Mouse (Mus musculus) lung, embryonic 16.5 days (tissue): ENCODE measurements around the gene Tm7sf2. TPM values are rescaled to one million over a fixed set of nuclear protein-coding genes. Genes with fewer than 3 reads are reported as not detected.

Experiments used
- ATAC-seq: fragments of 200-750 bp; cut with Nextera tagmentation; 2 replicates; pipeline ENCODE4 v1.8.0; 2017; ENCODE audit warnings: low read depth, mild to moderate bottlenecking, moderate library complexity
- H3K27ac ChIP-seq: fragments of 300-500 bp; sonication (generic); 2 replicates; pipeline ENCODE4 v1.5.1; 2014; ENCODE audit warnings: mild to moderate bottlenecking, control low read depth, low read length
- H3K27me3 ChIP-seq: fragments of 300-500 bp; sonication (generic); 2 replicates; pipeline ENCODE4 v1.6.1; 2014; ENCODE audit warnings: low read depth, low read length, mixed read lengths; ENCODE audit not compliant: control insufficient read depth, insufficient read depth
- H3K36me3 ChIP-seq: fragments of 300-500 bp; sonication (generic); 2 replicates; pipeline ENCODE4 v1.6.1; 2014; ENCODE audit warnings: low read length; ENCODE audit not compliant: control insufficient read depth, insufficient read depth
- H3K4me1 ChIP-seq: fragments of 300-500 bp; sonication (generic); replicated peaks from 2 replicates; pipeline ENCODE4 v1.6.1; 2014; ENCODE audit warnings: low read length, mixed read lengths; ENCODE audit not compliant: control insufficient read depth, insufficient read depth
- H3K4me2 ChIP-seq: fragments of 300-500 bp; sonication (generic); 2 replicates; pipeline ENCODE4 v1.6.1; 2014; ENCODE audit warnings: low read depth, low read length, control low read depth
- H3K4me3 ChIP-seq: fragments of 300-500 bp; sonication (generic); 2 replicates; pipeline ENCODE4 v1.5.1; 2014; ENCODE audit warnings: mild to moderate bottlenecking, low read length, control low read depth
- H3K9ac ChIP-seq: fragments of 300-500 bp; sonication (generic); 2 replicates; pipeline ENCODE4 v1.6.1; 2014; ENCODE audit warnings: low read length, control low read depth
- H3K9me3 ChIP-seq: fragments of 300-500 bp; sonication (generic); 2 replicates; pipeline ENCODE4 v1.6.1; 2016; ENCODE audit warnings: low read length; ENCODE audit not compliant: control insufficient read depth
- WGBS: fragments of 180-500 bp; shearing (Covaris S2); extraction: QIAGEN DNeasy Blood & Tissue Kit; methylation state at CpG from one replicate; pipeline ENCODE4 v1.1.7; 2014; 5-methylcytosine and 5-hydroxymethylcytosine counted together
- polyA plus RNA-seq: library from polyadenylated mRNA; unstranded; fragments of >200 nt; fragmentation: Nextera tagmentation; extraction: Ambion mirVana; gene quantifications from 2 replicates; pipeline ENCODE4 v1.2.1, GENCODE M21; 2015

Tm7sf2 gene
- polyA plus RNA-seq, 1 experiment from 2014 or later: 12.1 TPM

DNA sequence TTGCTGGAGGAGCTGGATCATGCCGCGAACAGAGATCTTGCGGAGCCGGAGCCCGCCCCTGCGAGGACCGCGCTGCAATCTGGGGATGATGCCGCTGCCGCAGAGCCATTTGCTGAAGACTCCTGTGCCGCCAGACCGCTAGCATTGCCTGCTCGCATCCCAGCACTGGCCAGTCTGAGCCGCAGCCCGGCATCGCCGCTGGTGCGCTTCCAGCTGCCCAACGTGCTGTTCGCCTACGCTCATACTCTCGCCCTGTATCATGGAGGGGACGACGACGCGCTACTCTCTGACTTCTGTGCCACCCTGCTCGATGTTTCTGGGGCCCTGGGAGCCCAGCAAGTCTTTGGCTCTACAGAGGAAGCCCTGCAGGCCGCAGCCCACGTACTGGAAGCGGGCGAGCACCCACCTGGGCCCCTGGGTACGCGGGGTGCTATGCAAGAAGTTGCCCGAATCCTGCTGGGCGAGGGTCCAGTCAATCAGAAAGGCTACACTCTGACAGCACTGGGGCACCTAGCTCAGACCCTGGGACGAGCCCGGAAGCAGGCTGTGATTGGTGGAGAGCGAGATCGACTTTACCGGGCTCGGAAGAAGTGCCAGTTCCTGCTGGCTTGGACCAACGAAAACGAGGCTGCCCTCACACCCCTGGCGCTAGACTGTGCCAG is 6.4 kb downstream of the Tm7sf2 start:
- no peak for ATAC-seq
- H3K36me3 ChIP-seq: 0 out of 2 replicates have a peak, but pooled peaks cover 9% of the 10 kb centered on the region
- peak overlapping the region; percentile 88 for H3K27ac ChIP-seq
- peak overlapping the region; percentile 89 for H3K4me3 ChIP-seq
- H3K9ac ChIP-seq: peak overlapping the region; percentile 93
- peak overlapping the region; percentile 83 for H3K4me2 ChIP-seq
- H3K4me1 ChIP-seq: peaks cover 22% of the 10 kb centered on the region
- H3K27me3 ChIP-seq: no peaks in the 10 kb centered on the region
- under 1% methylated on average over 44 of the region's 44 CpGs for WGBS
- H3K9me3 ChIP-seq: no peaks in the 10 kb centered on the region

DNA sequence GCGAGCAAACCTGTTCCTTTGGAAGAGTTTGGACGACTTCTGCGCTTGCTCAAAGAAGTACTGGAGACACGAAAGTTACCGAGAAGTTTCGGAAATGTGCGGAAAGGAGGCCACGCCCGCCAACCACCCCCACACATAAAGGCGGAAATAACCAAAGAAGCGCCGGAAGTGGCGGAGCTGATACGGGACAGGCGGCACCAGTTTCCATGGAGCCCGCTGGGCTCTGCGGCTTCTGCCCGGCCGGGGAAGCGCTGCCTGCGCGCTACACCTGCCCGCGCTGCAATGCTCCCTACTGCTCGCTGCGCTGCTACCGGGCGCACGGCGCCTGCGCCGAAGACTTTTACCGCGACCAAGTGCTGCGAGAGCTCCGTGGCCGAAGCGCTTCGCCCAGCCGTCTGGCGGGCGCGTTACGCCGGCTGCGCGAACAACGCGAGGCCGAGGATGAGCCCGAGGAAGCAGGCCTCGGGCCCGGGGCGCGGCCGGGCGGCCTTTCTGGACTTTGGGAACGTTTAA is 7.1 kb downstream of the Tm7sf2 start, which contains the start of gene Znhit2:
Gene Znhit2 (plus strand): TSS at position 172 of the 513 bp plus-strand sequence.
- no peaks in the 10 kb centered on the region for H3K27me3 ChIP-seq

DNA sequence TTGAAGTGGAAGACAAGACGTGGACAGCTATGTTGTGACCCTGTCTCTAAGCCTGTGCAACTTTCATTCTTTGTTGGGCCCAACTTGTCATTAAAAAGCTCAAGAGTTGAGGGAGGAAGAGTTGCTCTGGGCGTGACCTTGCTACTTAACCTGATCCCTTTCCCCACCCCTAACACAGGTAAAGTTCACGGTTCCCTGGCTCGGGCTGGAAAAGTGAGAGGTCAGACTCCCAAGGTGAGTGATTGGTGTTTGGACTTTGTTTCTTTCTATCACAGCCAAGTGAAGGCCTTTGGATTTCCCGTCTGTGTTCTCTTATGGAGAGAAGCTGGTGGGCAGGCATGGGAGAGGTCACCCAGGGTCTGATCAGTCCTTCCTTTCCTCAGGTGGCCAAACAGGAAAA is 9.2 kb downstream of the Tm7sf2 start:
- Histone ChIP-seq H3K9ac (no peak overlapping the region), H3K36me3 (peaks cover 19% of the 10 kb centered on the region), H3K27me3 (no peaks in the 10 kb centered on the region), H3K4me1 (peaks cover 24% of the 10 kb centered on the region), H3K4me3 (peak overlapping the region; percentile 86), H3K9me3 (no peaks in the 10 kb centered on the region), H3K27ac (no peak overlapping the region), H3K4me2 (peak overlapping the region; percentile 78)
- 76% methylated on average over 5 of the region's 5 CpGs for WGBS
- no peak for ATAC-seq

More for the DNA sequence above, 7.1 kb downstream of the Tm7sf2 start, which contains the start of gene Znhit2:
- peak within 1 kb of the TSS; percentile 89 for H3K4me3 ChIP-seq
- H3K36me3 ChIP-seq: 0 out of 2 replicates have a peak, but pooled peaks cover 9% of the 10 kb centered on the region
- no peaks in the 10 kb centered on the region for H3K9me3 ChIP-seq
- H3K27ac ChIP-seq: peak within 1 kb of the TSS; percentile 88
- H3K4me2 ChIP-seq: peak within 1 kb of the TSS; percentile 83
- WGBS: under 1% methylated on average over 58 of the region's 58 CpGs
- H3K9ac ChIP-seq: peak within 1 kb of the TSS; percentile 93
- ATAC-seq: peak; percentile 76
- H3K4me1 ChIP-seq: peaks cover 24% of the 10 kb centered on the region

DNA sequence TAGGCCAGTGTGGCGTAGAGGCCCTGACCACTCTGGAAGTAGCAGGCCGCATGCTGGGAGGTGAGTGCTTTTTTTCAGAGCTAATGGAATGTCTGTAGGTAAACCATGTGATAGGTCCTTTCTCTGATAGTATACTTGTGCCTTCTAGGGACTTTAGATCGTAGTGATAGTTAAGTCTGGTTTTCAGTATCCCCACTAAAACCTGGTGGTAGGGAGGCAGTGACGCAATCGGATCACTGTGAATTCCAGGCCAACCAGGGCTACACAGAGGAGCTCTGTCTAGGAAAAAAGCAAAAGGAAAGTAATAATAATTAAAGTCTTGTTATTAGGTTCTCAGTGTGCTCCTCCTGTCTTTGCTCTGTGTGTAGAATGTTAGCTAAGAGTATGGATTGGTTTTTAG is 9.7 kb downstream of the Tm7sf2 start:
- WGBS: 32% methylated on average over 4 of the region's 5 CpGs
- no peak for ATAC-seq

DNA sequence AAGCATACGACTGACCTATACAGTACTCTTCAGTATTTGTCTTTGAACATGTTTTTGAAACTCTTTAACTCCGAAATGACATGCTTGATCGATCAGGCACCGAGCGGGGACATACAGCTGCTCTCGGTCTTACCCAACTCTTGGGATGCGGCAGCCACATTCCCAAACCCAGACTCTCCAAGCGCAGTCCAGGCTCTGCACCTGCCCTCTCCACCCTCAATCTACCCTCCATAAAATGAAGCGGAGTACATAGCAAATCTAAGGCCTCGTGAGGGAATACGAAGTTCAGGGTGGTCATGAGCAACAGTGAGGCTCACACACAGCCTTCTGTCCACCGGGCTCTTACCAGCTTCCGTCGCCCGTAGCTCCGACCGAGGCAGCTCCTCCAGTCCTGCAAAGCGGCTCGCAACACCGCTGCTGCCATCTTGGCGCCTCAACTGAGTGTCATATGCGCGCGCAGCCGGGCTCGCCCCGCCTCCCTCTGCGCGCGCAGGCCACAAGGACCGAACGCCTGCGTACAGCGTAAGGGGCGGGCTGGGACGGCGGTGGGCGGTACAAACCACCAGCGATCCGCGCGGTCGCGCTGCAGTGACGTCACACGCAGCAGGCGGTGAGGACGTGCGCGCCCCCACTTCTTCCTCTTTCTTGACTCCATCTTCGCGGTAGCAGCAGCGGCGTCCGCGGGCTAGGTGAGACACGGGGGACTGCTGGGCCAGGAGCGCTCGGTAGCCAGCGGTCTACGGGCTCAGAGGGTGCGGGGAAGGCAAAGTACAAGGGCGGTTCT is 10.7 kb downstream of the Tm7sf2 start, which contains the start of the genes Mrpl49 and Fau:
Gene Mrpl49 (minus strand): TSS at position 473 of the 784 bp plus-strand sequence.
Gene Fau (plus strand): TSS at position 532 of the 784 bp plus-strand sequence.
- H3K4me2 ChIP-seq: peak within 1 kb of the TSS; percentile 78
- WGBS: under 1% methylated on average over 63 of the region's 63 CpGs
- no peaks in the 10 kb centered on the region for H3K27me3 ChIP-seq
- peak within 1 kb of the TSS; percentile 70 for H3K27ac ChIP-seq
- H3K4me1 ChIP-seq: peaks cover 21% of the 10 kb centered on the region
- H3K9me3 ChIP-seq: no peaks in the 10 kb centered on the region
- H3K9ac ChIP-seq: peak within 1 kb of the TSS; percentile 92
- peaks cover 31% of the 10 kb centered on the region for H3K36me3 ChIP-seq
- peak within 1 kb of the TSS; percentile 86 for H3K4me3 ChIP-seq
- peak; percentile 91 for ATAC-seq

More for the DNA sequence above, 9.7 kb downstream of the Tm7sf2 start:
- peaks cover 24% of the 10 kb centered on the region for H3K4me1 ChIP-seq
- no peaks in the 10 kb centered on the region for H3K27me3 ChIP-seq
- no peaks in the 10 kb centered on the region for H3K9me3 ChIP-seq
- no peak overlapping the region for H3K27ac ChIP-seq
- H3K4me3 ChIP-seq: peak overlapping the region; percentile 86
- peak overlapping the region; percentile 92 for H3K9ac ChIP-seq
- peaks cover 23% of the 10 kb centered on the region for H3K36me3 ChIP-seq
- H3K4me2 ChIP-seq: peak overlapping the region; percentile 78

DNA sequence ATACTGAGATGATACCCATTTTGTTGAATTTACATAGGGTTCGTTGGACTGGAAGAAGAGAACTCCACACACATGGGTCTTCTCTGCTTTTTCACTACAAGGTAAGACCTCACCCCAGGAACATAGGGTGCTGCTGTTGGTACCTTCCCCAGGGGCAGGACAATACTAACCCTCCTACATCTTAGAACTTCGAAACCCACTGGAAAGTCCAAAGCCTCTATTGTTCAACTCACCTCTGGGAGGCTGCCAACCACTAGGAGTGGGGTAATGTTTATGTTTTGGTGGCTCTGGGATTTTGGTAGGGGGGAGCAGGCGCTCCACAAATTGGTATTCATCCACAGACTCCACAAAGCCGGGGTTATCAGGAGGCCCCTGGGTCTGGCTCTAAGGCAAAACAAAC is 11.5 kb downstream of the Tm7sf2 start:
- no peak for ATAC-seq
- Histone ChIP-seq H3K9ac (peak overlapping the region; percentile 89), H3K4me2 (peak overlapping the region; percentile 61), H3K9me3 (no peaks in the 10 kb centered on the region), H3K4me1 (peaks cover 14% of the 10 kb centered on the region), H3K4me3 (peak overlapping the region; percentile 86), H3K27ac (no peak overlapping the region), H3K27me3 (no peaks in the 10 kb centered on the region), H3K36me3 (peaks cover 39% of the 10 kb centered on the region)
- WGBS: 42% methylated on average over 4 of the region's 4 CpGs

DNA sequence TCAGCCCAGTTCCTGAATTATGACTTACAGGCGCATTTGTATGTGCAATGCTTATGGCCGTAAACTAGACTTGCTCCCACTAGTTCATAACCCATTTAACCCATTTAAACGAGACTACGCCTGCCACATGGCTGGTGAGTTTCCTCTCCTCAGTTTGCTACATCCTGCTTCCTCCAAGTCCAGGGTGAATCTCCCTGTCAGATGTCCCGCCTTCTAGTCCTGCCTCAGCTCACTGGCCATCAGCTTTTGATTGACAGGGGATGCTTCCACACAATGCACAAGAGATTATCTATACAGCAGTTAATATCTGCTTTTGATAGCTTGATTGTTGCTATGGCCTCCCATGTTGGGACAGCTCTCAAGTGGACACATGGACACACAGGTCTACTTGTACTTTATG is 13.9 kb downstream of the Tm7sf2 start:
- no peak overlapping the region for H3K4me3 ChIP-seq
- no peaks in the 10 kb centered on the region for H3K9me3 ChIP-seq
- H3K27ac ChIP-seq: no peak overlapping the region
- no peak overlapping the region for H3K9ac ChIP-seq
- H3K36me3 ChIP-seq: peaks cover 57% of the 10 kb centered on the region
- no peak overlapping the region for H3K4me2 ChIP-seq
- H3K27me3 ChIP-seq: no peaks in the 10 kb centered on the region
- ATAC-seq: no peak
- H3K4me1 ChIP-seq: peaks cover 14% of the 10 kb centered on the region
- WGBS: 74% methylated on average over 5 of the region's 5 CpGs

DNA sequence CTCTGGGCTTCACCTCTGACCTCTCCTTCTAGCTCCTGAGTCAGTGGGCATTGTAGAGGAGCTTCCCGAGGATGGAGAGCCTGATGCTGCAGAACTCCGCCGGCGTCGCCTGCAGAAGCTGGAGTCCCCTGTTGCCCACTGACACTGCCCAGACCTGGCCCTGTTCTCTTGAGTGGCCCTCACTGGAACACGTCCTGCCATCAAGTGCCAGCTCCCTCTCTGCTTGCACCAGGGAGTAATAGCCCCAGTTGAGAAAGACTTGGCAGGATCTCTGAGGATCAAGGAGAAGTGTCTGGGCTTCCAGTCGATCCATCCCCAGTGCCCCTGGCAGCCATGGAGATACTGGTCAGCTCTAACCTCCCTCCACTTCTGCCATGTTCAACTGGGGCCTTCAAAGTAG is 15.7 kb downstream of the Tm7sf2 start:
- H3K4me3 ChIP-seq: no peak overlapping the region
- no peak for ATAC-seq
- 87% methylated on average over 7 of the region's 7 CpGs for WGBS
- no peak overlapping the region for H3K4me2 ChIP-seq
- H3K27me3 ChIP-seq: no peaks in the 10 kb centered on the region
- peaks cover 61% of the 10 kb centered on the region for H3K36me3 ChIP-seq
- H3K4me1 ChIP-seq: peaks cover 15% of the 10 kb centered on the region
- no peaks in the 10 kb centered on the region for H3K9me3 ChIP-seq
- H3K9ac ChIP-seq: no peak overlapping the region
- no peak overlapping the region for H3K27ac ChIP-seq
